Mouse (Mus musculus): Measurements from ENCODE around the gene Gm9195.

Gene Gm9195

GRCm38 (mm10) chr14:72447141-72448091, 44.2 kb downstream of the Gm9195 start:
- no peak for DNase-seq (ENCODE audit: extremely low read depth, low read depth, low spot score)

GRCm38 (mm10) chr14:72442936-72443335, 48.7 kb downstream of the Gm9195 start:
- DNase-seq (ENCODE audit: extremely low read depth, low read depth, low spot score) = no peak

DNA sequence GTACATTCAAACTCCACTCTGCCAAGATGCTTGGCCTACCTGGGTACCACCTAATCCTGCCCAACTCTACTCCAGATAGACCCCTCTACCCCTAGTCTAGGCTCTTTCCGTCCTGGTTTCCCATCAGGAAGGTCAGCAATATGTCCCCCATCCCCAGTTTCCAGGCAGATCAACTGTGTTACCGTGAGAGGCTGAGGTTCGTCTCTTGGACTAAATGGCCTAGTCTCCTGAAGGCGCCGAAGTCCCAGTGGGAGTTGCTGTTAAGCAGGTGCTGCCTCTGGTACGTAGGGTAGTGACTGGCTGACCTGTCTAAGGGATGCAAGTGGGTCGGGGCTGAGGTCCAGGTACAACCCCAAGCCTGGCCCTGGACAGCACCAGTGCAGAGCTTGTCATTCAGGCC, 50.7 kb downstream of the Gm9195 start:
- no peak for DNase-seq (ENCODE audit: extremely low read depth, low read depth, low spot score)

GRCm38 (mm10) chr14:72440436-72440835, 51.2 kb downstream of the Gm9195 start:
- no peak for DNase-seq (ENCODE audit: extremely low read depth, low read depth, low spot score)

GRCm38 (mm10) chr14:72438976-72439375, 52.7 kb downstream of the Gm9195 start:
- DNase-seq (ENCODE audit: extremely low read depth, low read depth, low spot score) = no peak

DNA sequence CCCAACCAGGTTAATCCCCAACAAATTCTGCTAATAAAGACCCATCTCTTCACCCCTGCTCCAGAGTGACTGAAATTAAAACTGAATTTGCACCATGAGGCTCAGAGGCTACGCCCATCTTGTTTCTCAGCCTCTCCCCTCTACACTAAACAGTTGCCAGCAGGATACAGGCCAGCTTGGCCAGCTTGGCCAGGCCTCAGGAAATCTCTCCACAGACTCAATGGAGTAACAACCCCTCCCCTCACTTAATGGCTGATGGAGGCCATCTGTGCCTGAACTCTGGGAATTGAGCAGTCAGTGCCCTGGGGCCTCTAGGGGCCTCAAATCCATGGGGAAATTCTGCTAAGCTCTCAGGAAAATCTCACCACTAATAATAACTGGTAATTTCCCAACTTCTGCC, 101.9 kb downstream of the Gm9195 start:
- no peak for DNase-seq (ENCODE audit: extremely low read depth, low read depth, low spot score)

DNA sequence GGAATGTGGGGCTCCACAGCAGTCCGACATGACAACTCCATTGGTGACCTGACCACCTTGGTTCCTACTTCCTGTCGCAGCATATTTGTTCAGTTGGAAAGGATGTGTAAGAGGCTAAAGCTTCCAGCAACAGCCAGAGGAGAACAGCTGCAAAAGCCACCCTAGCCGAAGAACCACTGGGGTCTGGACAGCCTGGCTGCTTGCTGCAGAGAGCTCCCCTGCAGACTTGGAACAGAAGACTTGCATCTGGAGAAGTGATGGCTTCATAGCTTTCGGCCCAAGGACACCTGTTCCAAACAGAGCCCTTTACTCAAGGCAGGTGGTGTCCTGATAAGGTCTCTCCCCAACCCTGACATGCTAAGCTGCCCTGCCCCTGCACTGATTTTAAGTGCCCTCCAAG, 102.3 kb downstream of the Gm9195 start:
- DNase-seq (ENCODE audit: extremely low read depth, low read depth, low spot score) = no peak

GRCm38 (mm10) chr14:72377224-72377623, 114.4 kb downstream of the Gm9195 start:
- no peak for DNase-seq (ENCODE audit: extremely low read depth, low read depth, low spot score)
